Mouse (Mus musculus) gastrocnemius, postnatal 4 days (tissue): ENCODE results near the gene Rhbdd1. TPM values are rescaled to one million over a fixed set of nuclear protein-coding genes. Genes with fewer than 3 reads are reported as not detected.

Experiments
- DNase-seq, 2 experiments: peaks; one replicate each; pipeline ENCODE4 v3.0.0; 2021 to 2022; ENCODE audit warnings: low spot score in 2 of 2, mixed read lengths in 2 of 2
- total RNA-seq, 2 experiments: library from RNA; stranded (reverse); gene quantifications; 2 replicates each; pipeline ENCODE4 v1.2.3; 2021

The Rhbdd1 gene
- total RNA-seq, 2 experiments from 2014 or later = 10.6 to 10.9 TPM

- DNase-seq = no peak
Measured at GRCm38 (mm10) chr1:82361240-82361639, 45.0 kb downstream of the Rhbdd1 start.

- no peak for DNase-seq
Measured at GRCm38 (mm10) chr1:82362165-82362564, 45.9 kb downstream of the Rhbdd1 start.

- DNase-seq = no peak
Measured at GRCm38 (mm10) chr1:82364047-82364446, 47.8 kb downstream of the Rhbdd1 start.

- no peak for DNase-seq
Measured at GRCm38 (mm10) chr1:82364468-82364867, 48.2 kb downstream of the Rhbdd1 start.

GRCm38 (mm10) chr1:82371636-82372428 lies 55.6 kb downstream of the Rhbdd1 start:
- DNase-seq = no peak

GRCm38 (mm10) chr1:82373924-82374323 lies 57.7 kb downstream of the Rhbdd1 start:
- no peak for DNase-seq

- DNase-seq = no peak
Measured at GRCm38 (mm10) chr1:82374831-82375358, 58.6 kb downstream of the Rhbdd1 start.

GRCm38 (mm10) chr1:82375452-82375851 lies 59.2 kb downstream of the Rhbdd1 start:
- no peak for DNase-seq

GRCm38 (mm10) chr1:82381946-82382345 lies 65.7 kb downstream of the Rhbdd1 start:
- DNase-seq = no peak

- DNase-seq = no peak
Measured at GRCm38 (mm10) chr1:82384106-82384505, 67.9 kb downstream of the Rhbdd1 start.

- no peak for DNase-seq
Measured at GRCm38 (mm10) chr1:82385054-82385453, 68.8 kb downstream of the Rhbdd1 start.

GRCm38 (mm10) chr1:82385827-82386230 lies 69.6 kb downstream of the Rhbdd1 start:
- no peak for DNase-seq

- no peak for DNase-seq
Measured at GRCm38 (mm10) chr1:82386814-82387771, 70.8 kb downstream of the Rhbdd1 start.

GRCm38 (mm10) chr1:82389371-82389770 lies 73.1 kb downstream of the Rhbdd1 start:
- DNase-seq = no peak

- DNase-seq = no peak
Measured at GRCm38 (mm10) chr1:82395371-82395770, 79.1 kb downstream of the Rhbdd1 start.

- no peak for DNase-seq
Measured at GRCm38 (mm10) chr1:82407786-82408185, 91.5 kb downstream of the Rhbdd1 start.

GRCm38 (mm10) chr1:82409271-82409670 lies 93.0 kb downstream of the Rhbdd1 start:
- DNase-seq = no peak

GRCm38 (mm10) chr1:82410548-82410947 lies 94.3 kb downstream of the Rhbdd1 start:
- DNase-seq = no peak

- no peak for DNase-seq
Measured at GRCm38 (mm10) chr1:82411521-82411920, 95.3 kb downstream of the Rhbdd1 start.

- no peak for DNase-seq
Measured at GRCm38 (mm10) chr1:82412085-82412484, 95.8 kb downstream of the Rhbdd1 start.

GRCm38 (mm10) chr1:82414434-82415045 lies 98.3 kb downstream of the Rhbdd1 start:
- no peak for DNase-seq
